Mouse (Mus musculus) urinary bladder, adult 2 months (tissue): ENCODE measurements around the gene Trap1. TPM values are rescaled to one million over a fixed set of nuclear protein-coding genes. Genes with fewer than 3 reads are reported as not detected.
"Not testable (repeated sequence)": the region's sequence is repeated elsewhere in the genome, so short reads cannot be mapped to it uniquely, and the experiment has no call there.

Experiments
- DNase-seq: peaks from one replicate; pipeline ENCODE4 v3.0.0; 2022; ENCODE audit warnings: low spot score
- polyA plus RNA-seq: library from polyadenylated mRNA; depleted of rRNA; stranded (reverse); fragments of >200 nt; gene quantifications from 2 replicates; pipeline ENCODE4 v1.2.3, GENCODE M21; 2012; rRNA removed

The Trap1 gene
- polyA plus RNA-seq = 76.9 and 84.2 TPM in 2 replicates

DNA sequence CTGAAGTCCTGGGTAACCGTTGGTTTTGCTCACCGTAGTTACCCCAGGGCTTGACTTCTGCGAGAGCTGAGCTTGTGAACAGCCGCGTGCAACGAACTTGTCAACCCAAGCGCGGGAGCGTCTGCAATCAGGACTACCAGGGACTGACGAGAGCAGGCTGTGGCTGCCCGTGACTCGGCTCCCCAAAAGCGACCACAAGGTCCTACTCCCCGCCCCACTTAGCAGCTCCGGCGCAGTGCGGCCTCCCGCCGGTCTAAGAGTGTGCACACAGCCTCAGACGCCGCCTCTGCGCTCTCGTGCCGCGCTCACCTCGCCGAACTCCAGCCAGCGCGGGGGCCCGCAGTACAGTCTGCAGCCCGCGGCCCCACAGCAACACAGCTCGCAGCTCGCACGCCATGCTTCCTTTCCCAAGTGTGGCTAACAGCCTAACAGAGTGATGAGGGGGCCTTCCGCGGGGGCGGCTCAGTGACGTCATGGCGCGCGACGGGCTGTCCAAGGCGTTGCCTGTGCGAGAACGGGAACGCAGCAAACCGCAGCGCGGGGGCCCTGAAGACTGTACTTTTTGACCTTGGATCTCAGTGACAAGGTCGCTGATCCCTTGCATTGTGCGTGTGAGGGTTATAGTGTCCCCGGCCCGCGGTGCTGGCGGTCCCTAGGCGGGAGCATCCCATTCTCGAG, at the start of gene Trap1:
TSS of gene Trap1 (minus strand) at position 444 of the 678 bp plus-strand sequence.
- peak; percentile 96 for DNase-seq

DNA sequence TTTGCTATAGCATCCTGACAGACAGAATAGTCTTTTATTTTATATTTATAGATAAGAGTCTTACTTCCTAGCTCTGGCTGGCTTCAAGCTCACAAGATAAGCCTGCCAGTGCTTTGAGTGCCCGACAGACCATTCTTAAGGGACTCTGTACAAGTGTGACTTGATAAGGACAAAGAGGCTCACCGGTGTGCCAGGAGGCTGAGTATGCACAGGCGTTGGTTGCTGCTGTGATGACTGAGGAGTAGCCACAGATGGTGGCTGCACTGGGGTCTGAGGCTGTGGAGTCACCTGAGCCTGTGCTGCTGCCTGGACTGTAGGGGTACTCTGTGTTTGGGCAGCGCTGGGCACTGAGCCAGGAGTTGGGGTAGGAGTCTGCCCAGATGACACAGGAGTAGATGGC, 39.4 kb upstream of the Trap1 start:
- no peak for DNase-seq

DNA sequence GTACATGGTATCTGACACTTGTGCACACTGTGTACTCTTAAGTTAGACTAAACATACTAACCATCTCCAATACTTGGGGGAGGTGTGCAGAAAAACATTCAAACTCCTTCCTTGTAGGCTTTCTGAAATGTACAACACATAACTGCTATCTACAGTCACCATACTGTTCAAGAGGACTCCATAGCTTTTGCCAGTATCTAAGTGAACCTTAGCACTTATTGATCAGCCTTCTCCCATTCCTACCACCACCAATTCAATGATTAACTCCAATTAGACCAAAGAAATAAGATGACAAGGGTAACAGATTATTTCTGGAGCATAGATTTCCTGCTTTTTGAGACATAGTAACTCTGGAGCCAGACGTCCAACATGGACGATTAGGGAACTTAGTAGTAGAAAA, 22.7 kb upstream of the Trap1 start:
- no peak for DNase-seq

DNA sequence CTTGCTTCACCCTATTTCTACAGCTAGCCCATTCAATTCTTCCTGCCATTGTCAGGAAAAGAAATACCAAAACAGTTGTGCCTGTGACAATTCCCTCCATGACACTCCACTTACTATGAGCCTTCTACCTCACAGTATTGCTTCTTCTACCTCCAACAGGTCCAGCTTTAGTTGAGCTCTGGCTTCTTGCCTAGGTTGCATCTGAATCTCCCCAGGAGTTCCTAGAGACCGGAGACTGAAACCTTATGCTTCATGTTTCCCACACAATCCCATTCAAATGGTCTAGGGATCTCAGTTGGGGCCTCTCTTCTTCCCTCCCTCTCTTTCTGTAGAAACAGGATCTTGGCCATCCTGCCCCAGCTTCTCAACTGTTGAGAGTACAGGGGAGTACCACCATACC, 19.9 kb upstream of the Trap1 start:
- DNase-seq = no peak

DNA sequence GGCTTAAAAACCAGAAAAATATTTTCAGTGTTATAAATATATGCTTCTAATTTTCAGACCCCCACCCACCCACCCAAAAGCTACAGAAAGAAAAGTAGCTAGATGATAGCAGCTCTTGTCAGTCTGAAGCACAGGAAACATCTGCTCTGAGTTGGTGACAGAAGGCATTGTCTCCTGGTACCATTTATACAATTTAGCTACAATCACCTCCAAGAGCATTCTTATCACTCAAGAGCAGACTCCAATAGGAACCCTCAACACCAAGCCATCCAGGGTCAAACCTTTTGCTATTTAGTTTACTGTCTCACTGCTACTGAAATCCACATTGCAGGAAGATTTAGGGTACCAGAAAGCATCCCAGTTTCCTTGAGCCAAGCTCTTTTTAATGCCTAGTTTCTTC, 19.3 kb upstream of the Trap1 start:
- no peak for DNase-seq

DNA sequence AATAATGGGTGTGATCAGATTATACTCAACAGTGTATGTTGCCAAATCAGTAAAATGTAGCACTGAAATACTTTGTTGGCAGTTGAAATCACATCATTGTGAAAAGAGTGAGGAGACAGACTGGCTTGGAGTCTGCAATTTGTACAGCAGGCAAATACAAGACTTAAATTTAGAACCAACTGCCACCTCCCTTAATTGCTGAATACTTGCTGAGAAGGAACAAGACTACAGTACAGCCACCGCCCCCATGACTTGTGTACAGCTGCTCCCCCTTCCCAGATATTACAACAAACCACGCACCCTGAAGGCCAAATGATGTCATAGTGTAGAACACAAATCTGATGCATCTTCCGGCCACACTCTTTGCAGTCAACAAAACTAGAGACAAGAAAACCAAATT, 18.5 kb upstream of the Trap1 start:
- DNase-seq = no peak

DNA sequence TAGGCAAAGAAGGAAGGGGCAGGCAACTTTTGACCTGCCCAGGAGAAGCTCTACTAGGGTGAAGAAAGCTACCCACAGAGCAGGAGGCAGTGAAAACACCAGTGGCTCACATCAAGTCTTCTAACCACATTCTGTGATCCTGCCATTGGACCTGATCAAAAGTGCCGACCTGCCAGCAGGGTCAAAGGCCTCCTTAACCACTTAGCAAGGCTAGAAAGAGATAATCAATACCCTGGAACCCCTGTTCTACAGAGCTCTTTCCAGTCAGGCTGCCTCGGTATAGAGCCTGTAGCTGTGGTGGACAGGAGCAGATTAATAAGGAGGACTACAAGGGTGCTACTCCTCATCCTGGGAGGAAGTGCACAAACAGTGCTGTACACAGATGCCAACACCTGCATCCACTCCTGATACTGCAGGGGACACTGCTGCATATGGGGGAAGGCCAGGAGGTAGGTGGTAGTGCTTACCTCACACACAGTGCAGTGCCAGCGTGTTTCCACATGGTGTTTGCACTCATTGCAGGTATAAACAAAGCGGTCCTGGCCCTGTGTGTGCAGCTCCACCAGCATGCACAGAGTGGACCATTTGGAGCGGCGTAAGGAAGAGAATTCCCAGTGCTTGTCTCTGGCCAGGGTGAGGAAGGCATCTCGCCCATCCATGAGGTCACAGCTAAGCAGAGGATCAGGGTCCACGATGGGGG, 9.7 kb upstream of the Trap1 start:
- no peak for DNase-seq

DNA sequence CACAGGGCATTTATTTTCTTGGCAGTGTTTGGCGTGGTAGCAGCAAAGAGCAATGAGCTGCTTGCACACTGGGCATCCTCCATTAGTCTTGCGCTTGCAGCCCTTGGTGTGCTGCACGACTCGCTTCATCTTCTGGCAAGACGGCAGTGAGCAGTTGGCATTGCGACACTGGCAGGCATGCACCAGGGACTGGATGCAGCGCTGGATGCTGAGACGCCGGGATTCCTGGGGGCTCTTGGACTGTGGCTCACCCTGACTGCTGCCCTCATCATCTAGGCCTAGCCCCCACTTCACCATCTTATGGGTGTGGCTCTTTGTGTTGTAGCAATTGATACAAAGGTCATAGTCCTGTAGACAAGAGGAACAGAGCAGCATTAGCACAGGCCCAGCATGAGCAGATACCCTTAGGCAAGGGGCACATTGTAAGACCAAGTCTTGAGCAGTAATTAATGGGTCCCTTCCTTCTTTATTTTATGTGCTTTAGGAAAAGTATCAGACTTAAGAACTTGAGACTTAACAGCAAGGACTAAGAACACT, 8.3 kb upstream of the Trap1 start:
- no peak for DNase-seq

DNA sequence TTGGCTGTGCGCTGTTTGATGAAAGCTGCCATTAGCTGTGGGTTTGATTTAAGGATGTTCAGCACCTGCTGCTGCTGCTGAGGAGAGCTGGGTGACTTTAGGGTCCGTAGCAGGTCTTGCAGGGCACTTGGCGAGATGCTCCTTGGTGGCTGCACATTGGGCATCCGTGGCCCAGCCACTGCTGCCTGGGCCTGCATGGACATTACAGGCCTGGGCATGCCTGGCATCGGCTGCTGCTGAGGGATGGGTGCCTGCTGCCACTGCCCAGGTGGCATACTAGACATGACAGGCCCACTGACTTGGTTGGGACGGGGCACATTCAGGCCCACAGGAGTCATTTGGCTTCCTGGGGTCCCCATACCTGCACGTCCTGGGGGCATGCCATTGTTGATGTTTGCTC, 7.4 kb upstream of the Trap1 start:
- DNase-seq = no peak

DNA sequence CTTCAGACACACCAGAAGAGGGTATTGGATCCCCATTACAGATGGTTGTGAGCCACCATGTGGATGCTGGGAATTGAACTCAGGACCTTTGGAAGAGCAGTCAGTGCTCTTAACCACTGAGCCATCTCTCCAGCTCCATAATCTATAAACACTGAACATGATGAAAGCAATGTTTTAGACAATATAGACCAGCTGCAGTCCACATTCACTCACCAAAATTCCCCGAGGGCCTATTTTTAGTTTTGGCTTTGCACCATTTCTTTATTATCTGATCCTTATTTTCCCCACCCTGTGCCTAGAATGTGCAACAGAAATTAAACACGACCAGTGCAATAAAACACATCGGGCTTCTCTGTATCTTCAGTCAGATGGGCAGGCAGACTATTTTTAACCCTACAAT, 2.8 kb upstream of the Trap1 start:
- not testable (repeated sequence) for DNase-seq

DNA sequence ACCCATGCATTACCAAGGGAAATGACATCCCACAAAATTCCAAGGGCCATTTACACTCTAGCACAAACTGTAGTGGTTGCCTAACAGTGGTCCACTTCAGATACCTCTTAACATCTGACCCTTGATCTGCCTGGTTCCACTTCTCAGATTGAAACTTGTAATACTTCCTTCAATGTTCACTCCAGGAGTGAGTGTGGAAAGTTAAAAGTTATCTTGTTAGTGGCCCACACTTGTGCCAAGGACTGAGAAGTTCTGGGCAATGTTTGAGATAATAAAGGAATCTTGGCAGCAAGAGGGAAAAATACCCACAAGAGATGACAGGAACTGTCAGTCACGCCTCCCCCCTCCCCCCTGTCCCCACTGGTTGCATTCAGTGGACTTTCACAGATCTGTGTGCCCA, 2.0 kb upstream of the Trap1 start:
- no peak for DNase-seq

DNA sequence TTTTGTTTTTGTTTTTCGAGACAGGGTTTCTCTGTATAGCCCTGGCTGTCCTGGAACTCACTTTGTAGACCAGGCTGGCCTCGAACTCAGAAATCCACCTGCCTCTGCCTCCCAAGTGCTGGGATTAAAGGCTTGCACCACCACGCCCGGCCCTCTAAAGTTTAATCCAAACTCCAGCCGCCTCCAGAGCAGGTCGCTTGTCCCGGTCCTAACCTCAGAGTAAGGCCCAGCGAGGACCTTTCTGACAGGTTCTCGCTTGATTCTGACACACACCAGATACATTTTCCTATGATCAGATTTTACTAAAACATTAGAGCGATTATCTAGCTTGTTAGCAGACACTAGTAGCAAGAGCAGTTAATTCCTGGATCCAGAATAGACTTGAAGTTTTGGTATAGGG, 675 bp upstream of the Trap1 start:
- not testable (repeated sequence) for DNase-seq

DNA sequence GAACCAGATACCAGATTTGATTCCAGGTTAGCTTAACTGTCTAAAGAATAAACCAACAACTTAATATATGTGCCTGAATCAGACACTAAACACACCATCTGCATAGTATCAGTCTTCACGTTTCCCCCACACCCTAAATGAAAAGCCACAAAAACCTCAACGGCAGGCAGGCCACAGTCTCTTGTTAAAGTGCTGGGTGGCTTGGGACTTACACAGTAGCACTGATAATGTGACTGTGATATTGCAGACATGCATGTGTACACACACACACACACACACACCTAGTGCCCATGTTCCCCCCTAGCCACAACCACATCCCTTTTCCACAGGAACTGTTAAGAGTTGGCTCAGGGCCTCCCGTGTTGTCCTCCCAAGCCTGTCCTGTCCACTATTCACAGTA, 2.8 kb downstream of the Trap1 start:
- DNase-seq = no peak

DNA sequence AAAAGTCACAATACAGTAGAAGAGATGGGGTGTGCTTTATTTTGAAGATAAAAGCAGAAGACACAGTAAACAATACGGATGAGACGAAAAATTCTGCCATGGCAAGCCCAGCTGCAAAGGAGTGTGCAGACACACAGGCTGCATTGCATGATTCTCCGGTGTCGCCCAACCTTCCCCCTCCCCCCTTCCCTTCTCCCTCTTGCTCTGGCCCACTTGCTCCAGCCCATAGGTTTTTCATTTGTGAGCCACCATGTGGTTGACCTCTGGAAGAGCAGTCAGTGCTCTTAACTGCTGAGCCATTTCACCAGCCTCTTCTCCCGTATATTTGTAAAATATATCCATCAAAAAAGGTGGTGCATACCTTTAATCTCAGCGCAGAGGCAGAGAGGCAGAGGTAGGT, 3.3 kb downstream of the Trap1 start:
- no peak for DNase-seq

DNA sequence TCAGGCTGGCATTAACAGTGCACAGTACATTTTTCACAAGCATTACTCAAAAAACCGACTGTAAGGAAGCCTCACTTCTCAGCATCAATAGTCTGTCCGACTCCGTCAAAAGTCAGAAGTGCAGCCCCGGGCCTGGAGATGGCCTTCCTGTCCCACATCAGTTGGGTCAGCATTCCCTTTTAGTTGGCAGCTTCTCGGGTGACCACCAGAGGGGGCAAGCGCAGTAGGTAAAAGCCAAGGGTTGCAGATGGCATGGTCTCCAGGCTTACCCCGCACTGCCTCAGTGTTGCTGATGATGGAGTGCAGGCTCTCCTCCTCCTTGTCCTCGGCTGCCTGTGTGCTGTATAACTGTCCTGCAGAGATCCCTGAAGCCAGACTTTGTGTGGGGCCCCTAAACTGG, 9.0 kb downstream of the Trap1 start:
- no peak for DNase-seq

DNA sequence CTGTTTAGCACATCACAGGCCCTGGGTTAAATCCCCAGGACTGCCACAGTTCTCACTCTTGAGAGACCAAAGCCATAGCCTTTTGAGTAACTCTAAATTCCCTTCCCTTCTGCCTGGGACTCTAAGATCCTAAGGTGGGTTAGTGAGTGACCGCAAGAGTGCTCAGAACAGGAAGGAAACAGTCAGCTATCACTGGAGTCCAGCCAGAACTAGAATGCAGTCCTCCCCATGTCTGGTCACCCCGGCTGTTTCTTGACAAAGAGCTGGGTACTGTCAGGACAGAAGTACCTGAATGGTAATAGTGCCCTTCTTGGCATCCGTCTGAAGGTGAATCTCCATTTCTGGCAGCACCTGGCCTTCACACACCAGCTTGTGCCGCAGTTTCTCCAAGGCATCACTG, 12.7 kb downstream of the Trap1 start:
- no peak for DNase-seq

DNA sequence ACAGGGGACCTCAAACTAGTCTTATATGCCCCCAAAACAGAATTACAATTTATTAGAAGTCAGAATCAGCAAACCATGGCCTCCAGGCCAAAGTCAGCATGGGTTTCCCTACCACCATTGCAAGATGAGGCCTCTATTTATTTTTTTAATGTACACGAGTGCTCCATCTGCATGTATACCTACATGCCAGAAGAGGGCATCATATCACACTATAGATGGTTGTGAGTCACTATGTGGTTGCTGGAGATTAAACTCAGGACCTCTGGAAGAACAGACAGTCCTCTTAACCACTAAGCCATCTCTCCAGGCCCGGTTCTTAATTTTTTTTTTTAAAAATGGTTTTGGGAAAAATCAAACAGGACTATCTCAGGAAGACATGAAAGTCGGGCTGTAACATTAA, 23.8 kb downstream of the Trap1 start:
- DNase-seq = no peak

DNA sequence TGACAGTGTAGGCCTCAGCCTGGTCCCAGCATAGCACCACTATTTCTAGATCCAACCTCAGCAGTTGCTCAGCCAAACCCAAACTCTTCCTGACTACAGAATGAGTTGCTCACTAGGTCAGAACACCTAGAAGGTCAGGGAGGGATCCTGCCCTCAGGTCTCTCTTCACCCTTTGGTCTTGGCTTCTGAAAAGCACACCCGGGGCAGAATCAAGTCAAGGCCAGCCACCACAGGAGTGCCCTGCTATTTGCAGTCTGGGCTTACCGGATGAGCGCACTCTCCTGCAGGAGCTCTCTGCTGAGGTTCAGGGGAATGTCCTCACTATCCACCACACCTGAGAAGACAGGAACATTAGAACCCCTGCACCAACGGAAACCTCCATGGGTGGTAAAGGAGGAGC, 25.0 kb downstream of the Trap1 start:
- no peak for DNase-seq

DNA sequence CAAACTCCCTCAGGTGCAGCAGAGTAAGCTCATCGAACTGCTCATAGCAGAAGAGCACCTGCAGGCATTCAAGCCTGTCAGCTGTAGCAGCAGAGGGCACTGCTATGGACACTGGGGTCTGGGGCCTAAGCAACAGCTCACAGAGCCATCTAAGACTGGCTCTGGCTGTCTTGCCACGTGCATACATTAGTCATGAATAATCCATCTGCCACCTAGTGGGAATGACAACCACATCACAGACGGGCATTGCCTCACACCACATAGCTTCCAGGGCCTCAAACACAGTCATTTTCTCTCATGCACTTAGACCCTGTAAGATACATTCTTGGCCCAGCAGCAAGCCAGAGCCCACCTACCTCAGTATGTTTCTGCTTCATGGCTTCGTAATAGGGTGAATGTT, 32.1 kb downstream of the Trap1 start:
- DNase-seq = no peak

DNA sequence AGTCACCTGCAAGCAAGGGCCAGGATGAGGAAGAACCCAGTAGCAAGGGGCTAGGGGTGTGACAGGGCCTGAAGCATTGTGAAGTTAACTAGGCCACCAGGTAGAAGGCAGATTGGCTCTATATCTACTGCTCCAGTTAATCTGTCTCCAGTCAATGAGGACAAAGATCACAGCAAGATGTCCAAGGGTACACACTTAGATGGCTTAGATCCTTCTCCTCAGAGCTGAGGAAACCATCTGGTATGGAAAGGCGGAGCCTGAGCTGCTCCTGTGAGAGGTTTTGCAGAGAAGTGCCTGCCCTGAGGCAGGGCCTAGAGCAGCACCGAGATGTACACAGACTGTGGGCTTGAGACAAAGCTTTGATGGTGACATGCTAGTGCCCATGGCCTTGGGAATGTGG, 33.5 kb downstream of the Trap1 start:
- DNase-seq = no peak

DNA sequence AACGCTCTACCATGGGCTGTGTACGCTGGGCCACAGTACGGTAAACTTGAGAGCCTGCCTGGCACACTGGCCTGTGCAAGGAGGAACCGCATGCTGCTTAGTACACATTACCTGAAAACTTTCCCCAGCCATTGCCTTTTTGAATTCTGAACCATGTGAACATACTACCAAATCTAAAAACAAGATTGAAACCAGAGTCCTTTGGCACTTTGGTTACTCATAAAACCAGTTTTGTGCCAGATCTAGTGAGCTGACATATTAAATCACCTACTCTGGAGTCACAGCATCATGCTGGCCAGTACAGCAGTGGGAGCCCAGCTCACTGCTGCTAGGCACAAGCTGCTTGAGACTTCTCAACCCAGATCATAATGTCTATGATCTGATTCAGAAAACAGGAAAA, 36.0 kb downstream of the Trap1 start:
- DNase-seq = no peak

DNA sequence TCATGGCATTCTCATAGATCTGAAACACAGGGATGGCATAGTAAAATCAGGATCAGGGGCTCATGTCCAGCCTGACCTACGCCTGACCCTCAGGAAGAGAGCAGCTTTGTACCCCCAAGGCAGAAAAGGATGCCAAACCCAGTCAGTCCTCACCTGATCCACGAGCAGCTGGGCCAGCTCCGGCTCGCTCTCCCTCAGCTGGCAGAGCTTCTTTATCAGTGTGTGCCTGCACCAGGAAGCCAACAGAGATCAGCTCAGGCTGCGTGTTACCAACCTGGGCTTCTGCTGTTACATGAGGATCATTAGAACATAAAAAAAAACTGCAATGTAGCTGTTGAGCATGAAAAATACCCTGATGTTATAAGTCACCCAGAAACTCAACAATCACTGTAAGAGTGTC, 37.4 kb downstream of the Trap1 start:
- no peak for DNase-seq

DNA sequence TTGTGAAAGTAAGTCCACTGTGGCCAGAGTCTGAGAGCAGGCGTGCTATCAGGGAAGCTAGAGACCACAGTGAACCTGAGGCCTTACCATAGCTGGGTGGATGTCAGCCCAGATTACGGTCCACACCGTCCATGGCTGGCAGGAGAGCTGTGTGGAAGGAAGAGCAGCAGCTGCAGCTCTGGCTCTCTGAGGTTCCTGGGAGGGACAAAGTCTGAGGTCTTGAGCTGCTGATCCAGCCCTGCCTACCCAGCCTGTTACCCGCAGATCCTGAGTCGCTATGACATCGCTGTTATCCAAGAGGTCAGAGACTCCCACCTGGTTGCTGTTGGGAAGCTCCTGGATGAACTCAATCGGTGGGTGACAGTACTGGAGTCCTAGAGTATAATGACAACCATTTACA, 39.9 kb downstream of the Trap1 start:
- no peak for DNase-seq

DNA sequence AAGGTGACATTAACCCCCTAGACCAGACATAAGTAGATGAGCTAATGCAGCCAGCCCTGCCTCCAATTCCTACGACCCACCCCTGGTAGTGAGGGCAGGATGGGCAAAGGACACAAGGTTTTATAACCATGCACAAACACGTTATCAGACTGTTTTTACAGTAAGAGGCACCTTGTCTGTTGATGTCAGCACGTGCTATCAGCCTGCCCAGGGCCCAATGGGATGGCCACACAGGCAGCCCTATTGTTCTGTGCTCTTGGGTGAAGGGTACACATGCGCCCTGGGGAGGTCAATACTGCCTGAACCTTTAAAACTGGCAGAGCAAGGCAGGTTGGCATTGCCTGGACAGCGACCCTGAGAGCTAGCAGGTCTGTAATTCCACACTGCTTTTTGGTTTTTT, 40.8 kb downstream of the Trap1 start, which contains the start of gene Dnase1:
TSS of gene Dnase1 (plus strand) at position 136 of the 400 bp plus-strand sequence.
- no peak for DNase-seq
